Mouse (Mus musculus): ENCODE measurements around the gene Gm11938. TPM values are rescaled to one million over a fixed set of nuclear protein-coding genes. Genes with fewer than 3 reads are reported as not detected.
A peak's percentile ranks its signal among the peaks of the same experiment; 100 is the strongest.
"Not testable (repeated sequence)": the region's sequence is repeated elsewhere in the genome, so short reads cannot be mapped to it uniquely, and the experiment has no call there.

Gene Gm11938
- polyA plus RNA-seq, 1 experiment from 2014 or later: not detected

DNA sequence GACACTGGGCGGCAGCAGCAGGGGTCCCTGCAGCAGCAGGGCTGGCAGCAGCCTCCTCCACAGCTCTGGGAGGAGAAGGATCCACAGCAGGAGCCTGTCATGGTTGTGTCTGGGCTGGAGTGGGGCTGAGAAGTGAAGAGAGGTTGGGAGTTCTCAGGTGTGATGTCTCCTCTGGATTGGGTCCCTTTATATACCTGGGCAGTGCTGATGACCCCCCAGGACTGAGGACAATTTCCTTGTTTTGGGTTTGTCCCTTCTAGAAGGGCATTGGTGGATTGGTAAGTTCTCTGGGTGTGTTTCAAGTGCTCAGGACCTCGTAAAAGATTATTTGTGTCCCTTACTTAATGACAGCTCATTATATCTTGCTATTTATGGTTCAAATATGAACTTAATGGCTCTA, 7.0 kb upstream of the Gm11938 start, which contains the start of gene Gm11937:
Gene Gm11937 (minus strand): TSS at position 101 of the 400 bp plus-strand sequence.
- H3K36me3 ChIP-seq; H3K9me3 ChIP-seq; ATAC-seq (ENCODE audit: low FRiP score, low read depth); H3K27ac ChIP-seq; H3K4me1 ChIP-seq; H3K27me3 ChIP-seq (replicated peaks); H3K4me2 ChIP-seq (replicated peaks); H3K4me3 ChIP-seq; H3K9ac ChIP-seq: not testable (repeated sequence)
- 73% methylated on average over 1 of the region's 2 CpGs for WGBS

- Histone ChIP-seq H3K27ac (no peak overlapping the region), H3K4me1 (no peaks in the 10 kb centered on the region), H3K27me3 (replicated peaks) (no peaks in the 10 kb centered on the region), H3K4me3 (no peak overlapping the region), H3K36me3 (no peaks in the 10 kb centered on the region), H3K9ac (no peak overlapping the region), H3K9me3 (no peaks in the 10 kb centered on the region), H3K4me2 (replicated peaks) (no peak overlapping the region)
- WGBS: 69% methylated on average over 1 of the region's 1 CpGs
- ATAC-seq (ENCODE audit: low FRiP score, low read depth): no peak
These were observed 6.0 kb upstream of the Gm11938 start for GRCm38 (mm10) chr11:99609126-99609525.

DNA sequence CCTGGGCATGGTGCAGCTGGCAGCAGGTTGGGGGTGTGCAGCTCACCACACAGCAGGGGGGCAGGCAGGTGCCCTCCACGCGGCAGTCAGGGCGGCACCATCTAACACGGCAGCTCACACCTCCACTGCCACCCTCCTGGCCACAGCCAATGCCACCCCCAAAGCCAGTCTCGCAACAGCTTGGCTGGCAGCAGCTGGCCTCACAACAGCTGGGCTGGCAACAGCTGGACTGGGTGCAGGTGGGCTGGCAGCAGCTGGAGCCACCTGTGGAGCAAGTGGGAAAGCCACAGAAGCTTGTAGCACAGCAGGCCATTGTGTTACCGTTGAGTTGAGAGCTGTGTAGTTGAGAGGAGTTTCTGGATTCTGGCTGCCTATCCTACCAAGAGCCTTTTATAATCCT, 5.4 kb downstream of the Gm11938 start, which contains the start of gene Krtap9-3:
Gene Krtap9-3 (minus strand): TSS at position 364 of the 400 bp plus-strand sequence.
- H3K27ac ChIP-seq; H3K4me3 ChIP-seq; H3K9me3 ChIP-seq; H3K4me2 ChIP-seq (replicated peaks); H3K36me3 ChIP-seq; H3K9ac ChIP-seq; H3K27me3 ChIP-seq (replicated peaks); ATAC-seq (ENCODE audit: low FRiP score, low read depth); H3K4me1 ChIP-seq: not testable (repeated sequence)
- 77% methylated on average over 6 of the region's 6 CpGs for WGBS

GRCm38 (mm10) chr11:99590981-99591380, 12.1 kb downstream of the Gm11938 start, which contains the start of gene Krtap1-3:
Gene Krtap1-3, minus strand, starts transcription at chr11:99591339.
- H3K27ac ChIP-seq: no peak within 1 kb of the TSS
- 90% methylated on average over 6 of the region's 6 CpGs for WGBS
- no peak for ATAC-seq (ENCODE audit: low FRiP score, low read depth)
- no peaks in the 10 kb centered on the region for H3K27me3 ChIP-seq (replicated peaks)
- H3K4me1 ChIP-seq: no peaks in the 10 kb centered on the region
- no peak within 1 kb of the TSS for H3K4me2 ChIP-seq (replicated peaks)
- no peak within 1 kb of the TSS for H3K9ac ChIP-seq
- H3K9me3 ChIP-seq: no peaks in the 10 kb centered on the region
- no peak within 1 kb of the TSS for H3K4me3 ChIP-seq
- H3K36me3 ChIP-seq: no peaks in the 10 kb centered on the region

- Histone ChIP-seq H3K27ac (no peak overlapping the region), H3K4me1 (no peaks in the 10 kb centered on the region), H3K4me2 (replicated peaks) (no peak overlapping the region), H3K9me3 (no peaks in the 10 kb centered on the region), H3K9ac (no peak overlapping the region), H3K27me3 (replicated peaks) (no peaks in the 10 kb centered on the region), H3K4me3 (no peak overlapping the region), H3K36me3 (no peaks in the 10 kb centered on the region)
- no peak for ATAC-seq (ENCODE audit: low FRiP score, low read depth)
- 92% methylated on average over 7 of the region's 7 CpGs for WGBS
These were observed 18.0 kb downstream of the Gm11938 start for GRCm38 (mm10) chr11:99585096-99585495.

GRCm38 (mm10) chr11:99583245-99583704, 19.8 kb downstream of the Gm11938 start, which contains the start of gene Krtap1-4:
Gene Krtap1-4, minus strand, starts transcription at chr11:99583654.
- Histone ChIP-seq H3K4me1 (no peaks in the 10 kb centered on the region), H3K9me3 (no peaks in the 10 kb centered on the region), H3K9ac (no peak within 1 kb of the TSS), H3K4me2 (replicated peaks) (no peak within 1 kb of the TSS), H3K4me3 (no peak within 1 kb of the TSS), H3K36me3 (no peaks in the 10 kb centered on the region), H3K27ac (no peak within 1 kb of the TSS), H3K27me3 (replicated peaks) (no peaks in the 10 kb centered on the region)
- no peak for ATAC-seq (ENCODE audit: low FRiP score, low read depth)
- WGBS: 69% methylated on average over 5 of the region's 5 CpGs

GRCm38 (mm10) chr11:99581564-99581963, 21.5 kb downstream of the Gm11938 start:
- WGBS: 88% methylated on average over 6 of the region's 6 CpGs
- H3K4me2 ChIP-seq (replicated peaks): no peak overlapping the region
- H3K27ac ChIP-seq: no peak overlapping the region
- ATAC-seq (ENCODE audit: low FRiP score, low read depth): no peak
- H3K9me3 ChIP-seq: no peaks in the 10 kb centered on the region
- no peaks in the 10 kb centered on the region for H3K4me1 ChIP-seq
- no peak overlapping the region for H3K4me3 ChIP-seq
- H3K36me3 ChIP-seq: no peaks in the 10 kb centered on the region
- no peak overlapping the region for H3K9ac ChIP-seq
- H3K27me3 ChIP-seq (replicated peaks): no peaks in the 10 kb centered on the region

GRCm38 (mm10) chr11:99581051-99581450, 22.1 kb downstream of the Gm11938 start:
- H3K4me2 ChIP-seq (replicated peaks): no peak overlapping the region
- H3K9me3 ChIP-seq: no peaks in the 10 kb centered on the region
- no peaks in the 10 kb centered on the region for H3K27me3 ChIP-seq (replicated peaks)
- no peaks in the 10 kb centered on the region for H3K36me3 ChIP-seq
- no peaks in the 10 kb centered on the region for H3K4me1 ChIP-seq
- no peak overlapping the region for H3K9ac ChIP-seq
- no peak for ATAC-seq (ENCODE audit: low FRiP score, low read depth)
- 90% methylated on average over 5 of the region's 5 CpGs for WGBS
- no peak overlapping the region for H3K27ac ChIP-seq
- no peak overlapping the region for H3K4me3 ChIP-seq

DNA sequence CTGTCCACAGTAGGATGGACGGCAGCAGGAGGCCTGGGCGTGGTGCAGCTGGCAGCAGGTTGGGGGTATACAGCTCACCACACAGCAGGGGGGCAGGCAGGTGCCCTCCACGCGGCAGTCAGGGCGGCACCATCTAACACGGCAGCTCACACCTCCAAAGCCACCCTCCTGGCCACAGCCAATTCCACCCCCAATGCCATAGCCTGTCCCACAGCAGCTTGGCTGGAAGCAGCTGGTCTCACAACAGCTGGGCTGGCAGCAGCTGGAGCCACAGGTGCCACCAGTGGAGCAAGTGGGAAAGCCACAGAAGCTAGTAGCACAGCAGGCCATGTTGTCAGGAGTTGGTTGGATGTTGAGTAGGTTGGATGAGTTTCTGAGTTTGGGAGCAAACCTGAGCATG, 22.5 kb downstream of the Gm11938 start, which contains the start of gene Krtap1-5:
Gene Krtap1-5 (minus strand): TSS at position 381 of the 400 bp plus-strand sequence.
- H3K27ac ChIP-seq: no peak within 1 kb of the TSS
- 69% methylated on average over 6 of the region's 6 CpGs for WGBS
- no peak for ATAC-seq (ENCODE audit: low FRiP score, low read depth)

GRCm38 (mm10) chr11:99574106-99574505, 29.0 kb downstream of the Gm11938 start:
- Histone ChIP-seq H3K4me1 (no peaks in the 10 kb centered on the region), H3K4me2 (replicated peaks) (peak overlapping the region; percentile 54), H3K27me3 (replicated peaks) (no peaks in the 10 kb centered on the region), H3K9me3 (no peaks in the 10 kb centered on the region), H3K9ac (no peak overlapping the region), H3K4me3 (no peak overlapping the region), H3K27ac (no peak overlapping the region), H3K36me3 (no peaks in the 10 kb centered on the region)
- WGBS: under 1% methylated on average over 7 of the region's 7 CpGs
- 0 out of 2 replicates have a peak, but pooled peaks have one; percentile 76 for ATAC-seq (ENCODE audit: low FRiP score, low read depth)

More for the DNA sequence above, 22.5 kb downstream of the Gm11938 start, which contains the start of gene Krtap1-5:
- no peak within 1 kb of the TSS for H3K4me2 ChIP-seq (replicated peaks)
- H3K36me3 ChIP-seq: no peaks in the 10 kb centered on the region
- no peak within 1 kb of the TSS for H3K4me3 ChIP-seq
- no peaks in the 10 kb centered on the region for H3K27me3 ChIP-seq (replicated peaks)
- no peaks in the 10 kb centered on the region for H3K4me1 ChIP-seq
- no peak within 1 kb of the TSS for H3K9ac ChIP-seq
- H3K9me3 ChIP-seq: no peaks in the 10 kb centered on the region

GRCm38 (mm10) chr11:99573164-99573563, 29.9 kb downstream of the Gm11938 start:
- H3K9me3 ChIP-seq: no peaks in the 10 kb centered on the region
- H3K27ac ChIP-seq: no peak overlapping the region
- H3K4me1 ChIP-seq: no peaks in the 10 kb centered on the region
- no peaks in the 10 kb centered on the region for H3K36me3 ChIP-seq
- no peaks in the 10 kb centered on the region for H3K27me3 ChIP-seq (replicated peaks)
- no peak for ATAC-seq (ENCODE audit: low FRiP score, low read depth)
- H3K9ac ChIP-seq: no peak overlapping the region
- WGBS: 54% methylated on average over 4 of the region's 4 CpGs
- H3K4me3 ChIP-seq: no peak overlapping the region
- H3K4me2 ChIP-seq (replicated peaks): no peak overlapping the region

DNA sequence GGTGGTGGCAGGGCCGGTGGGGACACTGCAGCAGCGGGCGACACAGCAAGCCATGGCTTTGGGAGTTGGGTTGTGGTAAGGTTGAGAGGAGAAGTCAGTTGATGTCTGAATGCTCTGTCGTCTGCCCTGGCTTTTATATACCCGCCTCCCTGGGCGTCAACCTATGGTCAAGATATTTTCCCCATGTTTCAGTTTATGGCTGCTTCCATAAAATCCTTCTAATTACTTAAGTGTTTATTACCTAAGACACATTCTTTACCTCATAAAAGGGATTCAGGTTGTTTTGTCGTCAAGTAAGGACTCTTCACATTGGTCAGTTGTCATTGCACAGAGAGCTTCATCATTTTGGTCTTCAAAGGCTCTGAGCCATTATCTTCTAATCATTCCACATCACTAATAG, 36.6 kb downstream of the Gm11938 start, which contains the start of gene Krtap3-1:
Gene Krtap3-1 (minus strand): TSS at position 101 of the 400 bp plus-strand sequence.
- ATAC-seq (ENCODE audit: low FRiP score, low read depth): no peak
- no peaks in the 10 kb centered on the region for H3K9me3 ChIP-seq
- no peaks in the 10 kb centered on the region for H3K4me1 ChIP-seq
- no peaks in the 10 kb centered on the region for H3K27me3 ChIP-seq (replicated peaks)
- WGBS: 61% methylated on average over 7 of the region's 7 CpGs
- no peak within 1 kb of the TSS for H3K4me3 ChIP-seq
- H3K27ac ChIP-seq: no peak within 1 kb of the TSS
- H3K36me3 ChIP-seq: no peaks in the 10 kb centered on the region
- no peak within 1 kb of the TSS for H3K4me2 ChIP-seq (replicated peaks)
- H3K9ac ChIP-seq: no peak within 1 kb of the TSS

GRCm38 (mm10) chr11:99562580-99562979, 40.5 kb downstream of the Gm11938 start:
- H3K4me3 ChIP-seq: no peak overlapping the region
- H3K36me3 ChIP-seq: no peaks in the 10 kb centered on the region
- no peaks in the 10 kb centered on the region for H3K27me3 ChIP-seq (replicated peaks)
- no peak for ATAC-seq (ENCODE audit: low FRiP score, low read depth)
- H3K4me1 ChIP-seq: no peaks in the 10 kb centered on the region
- H3K27ac ChIP-seq: no peak overlapping the region
- no peaks in the 10 kb centered on the region for H3K9me3 ChIP-seq
- no peak overlapping the region for H3K4me2 ChIP-seq (replicated peaks)
- 84% methylated on average over 6 of the region's 6 CpGs for WGBS
- no peak overlapping the region for H3K9ac ChIP-seq

All from neural tube, embryonic 12.5 days (tissue).